Mouse (Mus musculus) kidney, postnatal 25 days (tissue): ENCODE results near the gene Elmo1.

Experiments used
- DNase-seq, 2 experiments: peaks; one replicate each; pipeline ENCODE4 v3.0.0; 2021; ENCODE audit warnings: mixed read lengths in 2 of 2

The Elmo1 gene

GRCm38 (mm10) chr13:20163339-20163954, 73.1 kb downstream of the Elmo1 start:
- DNase-seq, result no peak

- no peak for DNase-seq
Measured at GRCm38 (mm10) chr13:20164837-20165236, 74.4 kb downstream of the Elmo1 start.

- peak in 1 of 2 experiments; percentile 3 for DNase-seq
Measured at GRCm38 (mm10) chr13:20173987-20174654, 83.7 kb downstream of the Elmo1 start.

GRCm38 (mm10) chr13:20174655-20175280, 84.4 kb downstream of the Elmo1 start:
- DNase-seq, result no peak

GRCm38 (mm10) chr13:20180738-20181137, 90.3 kb downstream of the Elmo1 start:
- DNase-seq, result no peak

- DNase-seq, result peak; percentile 31 to 64
Measured at GRCm38 (mm10) chr13:20181321-20181720, 90.9 kb downstream of the Elmo1 start.

- peak; percentile 28 to 50 for DNase-seq
Measured at GRCm38 (mm10) chr13:20182239-20182825, 91.9 kb downstream of the Elmo1 start.

GRCm38 (mm10) chr13:20183512-20184238, 93.3 kb downstream of the Elmo1 start:
- DNase-seq, result peak in 1 of 2 experiments; percentile 4

- DNase-seq, result peak; percentile 24 to 54
Measured at GRCm38 (mm10) chr13:20184239-20185033, 94.0 kb downstream of the Elmo1 start.

- peak in 1 of 2 experiments; percentile 8 for DNase-seq
Measured at GRCm38 (mm10) chr13:20185034-20185846, 94.8 kb downstream of the Elmo1 start.

GRCm38 (mm10) chr13:20185847-20186213, 95.4 kb downstream of the Elmo1 start:
- no peak for DNase-seq

- no peak for DNase-seq
Measured at GRCm38 (mm10) chr13:20187647-20188046, 97.3 kb downstream of the Elmo1 start.

GRCm38 (mm10) chr13:20192009-20192584, 101.7 kb downstream of the Elmo1 start:
- no peak for DNase-seq

- no peak for DNase-seq
Measured at GRCm38 (mm10) chr13:20200582-20200981, 110.2 kb downstream of the Elmo1 start.

- no peak for DNase-seq
Measured at GRCm38 (mm10) chr13:20202617-20203016, 112.2 kb downstream of the Elmo1 start.

- DNase-seq, result no peak
Measured at GRCm38 (mm10) chr13:20204165-20204564, 113.8 kb downstream of the Elmo1 start.

GRCm38 (mm10) chr13:20205007-20205745, 114.8 kb downstream of the Elmo1 start:
- no peak for DNase-seq

- DNase-seq, result no peak
Measured at GRCm38 (mm10) chr13:20205746-20206145, 115.3 kb downstream of the Elmo1 start.

- DNase-seq, result no peak
Measured at GRCm38 (mm10) chr13:20207126-20207525, 116.7 kb downstream of the Elmo1 start.
